Mouse (Mus musculus): ENCODE measurements around the gene Nek1. TPM values are rescaled to one million over a fixed set of nuclear protein-coding genes. Genes with fewer than 3 reads are reported as not detected.
A peak's percentile ranks its signal among the peaks of the same experiment; 100 is the strongest.

Nek1 gene
- 5.9 to 8.8 TPM (median 6.8 TPM) in 3 replicates for total RNA-seq (2017)

DNA sequence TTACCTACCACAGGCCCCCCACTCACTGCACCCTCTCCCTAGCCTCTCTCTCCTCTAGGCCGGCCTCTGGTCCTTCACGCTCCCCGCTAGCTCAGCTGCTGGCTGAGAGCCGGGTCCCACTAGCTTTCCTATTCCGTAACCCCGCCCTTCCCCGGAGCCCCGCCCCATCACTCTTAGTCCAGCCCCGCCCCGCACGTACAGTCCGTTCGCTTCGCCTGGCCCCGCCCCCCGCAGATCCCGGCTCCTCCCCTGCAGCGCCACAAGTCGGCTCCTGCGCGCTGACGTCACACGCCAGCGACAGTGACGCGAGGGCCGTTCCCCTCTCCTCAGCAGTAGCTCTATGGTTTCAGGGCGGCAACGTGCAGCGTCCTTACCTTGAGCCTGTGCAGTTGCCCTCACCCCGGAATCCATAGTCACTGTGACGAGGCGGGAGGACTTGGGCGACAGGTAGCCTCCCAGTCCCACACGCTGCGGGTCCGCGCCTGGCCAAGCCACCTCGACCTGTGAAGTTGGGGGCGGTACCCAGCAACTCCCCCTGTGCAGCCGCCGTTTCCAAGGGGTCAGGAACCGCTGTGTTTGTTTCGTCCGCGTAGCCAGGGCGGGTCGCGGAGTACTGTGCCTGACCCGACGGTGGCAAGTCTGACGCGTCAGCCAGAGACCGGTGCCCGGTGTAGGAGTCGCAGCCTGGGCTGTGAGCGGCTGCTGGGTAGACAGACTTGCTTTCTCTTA, at the start of gene Nek1:
TSS of gene Nek1 (plus strand) at position 286 of the 729 bp plus-strand sequence.
- peak; percentile 96 for ATAC-seq (replicated peaks; ENCODE audit: insufficient number of reproducible peaks, low FRiP score, low TSS enrichment, poor library complexity, severe bottlenecking)

- no peak for ATAC-seq (replicated peaks; ENCODE audit: insufficient number of reproducible peaks, low FRiP score, low TSS enrichment, poor library complexity, severe bottlenecking)
These were observed 45.5 kb upstream of the Nek1 start for GRCm38 (mm10) chr8:60947503-60947902.

GRCm38 (mm10) chr8:60949859-60950258, 43.1 kb upstream of the Nek1 start:
- no peak for ATAC-seq (replicated peaks; ENCODE audit: insufficient number of reproducible peaks, low FRiP score, low TSS enrichment, poor library complexity, severe bottlenecking)

DNA sequence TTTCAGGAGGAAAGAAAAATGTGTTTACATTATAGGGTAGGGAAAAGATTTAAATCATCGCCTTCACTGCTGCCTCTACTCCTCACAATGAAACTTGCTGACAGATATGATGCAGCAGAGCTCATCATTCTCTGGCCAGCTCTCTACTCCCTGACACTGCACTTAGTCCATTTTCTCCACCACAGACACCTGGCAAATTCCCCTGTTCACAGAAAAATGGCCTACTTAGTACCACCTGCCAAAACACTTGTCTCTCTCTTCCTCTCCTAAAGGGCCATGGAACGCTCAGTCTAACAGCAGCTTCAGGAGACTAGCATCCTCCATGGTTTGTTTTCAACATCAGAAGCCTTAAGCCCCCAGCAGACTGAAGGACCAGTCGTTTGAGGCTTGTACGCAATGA, 41.7 kb upstream of the Nek1 start:
- no peak for ATAC-seq (replicated peaks; ENCODE audit: insufficient number of reproducible peaks, low FRiP score, low TSS enrichment, poor library complexity, severe bottlenecking)

DNA sequence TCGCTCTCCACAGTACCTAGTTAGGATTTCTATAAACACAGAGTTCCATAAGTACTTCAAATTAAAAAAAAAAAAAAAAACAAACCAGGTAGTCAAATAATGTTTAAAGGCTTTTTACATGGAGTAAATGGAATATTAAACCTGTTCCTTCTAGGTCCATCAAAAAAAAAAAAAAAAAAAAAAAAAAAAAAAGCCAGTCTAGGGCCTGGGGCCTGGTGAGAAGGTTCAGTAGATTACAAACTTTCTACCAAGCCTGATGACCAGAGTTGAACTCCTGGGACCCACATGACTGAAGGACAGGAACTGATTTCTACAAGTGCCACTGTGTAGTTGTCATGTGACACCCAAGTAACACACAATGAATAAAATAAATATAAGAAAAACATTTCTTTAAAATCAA, 41.2 kb upstream of the Nek1 start:
- no peak for ATAC-seq (replicated peaks; ENCODE audit: insufficient number of reproducible peaks, low FRiP score, low TSS enrichment, poor library complexity, severe bottlenecking)

GRCm38 (mm10) chr8:60952803-60953202, 40.2 kb upstream of the Nek1 start:
- ATAC-seq (replicated peaks; ENCODE audit: insufficient number of reproducible peaks, low FRiP score, low TSS enrichment, poor library complexity, severe bottlenecking), result no peak

GRCm38 (mm10) chr8:60954281-60955014, 38.5 kb upstream of the Nek1 start:
- ATAC-seq (replicated peaks; ENCODE audit: insufficient number of reproducible peaks, low FRiP score, low TSS enrichment, poor library complexity, severe bottlenecking), result peak; percentile 66; the same call in 1 of the 2 replicates

GRCm38 (mm10) chr8:60956847-60957246, 36.1 kb upstream of the Nek1 start:
- ATAC-seq (replicated peaks; ENCODE audit: insufficient number of reproducible peaks, low FRiP score, low TSS enrichment, poor library complexity, severe bottlenecking), result no peak

GRCm38 (mm10) chr8:60962763-60963162, 30.2 kb upstream of the Nek1 start:
- ATAC-seq (replicated peaks; ENCODE audit: insufficient number of reproducible peaks, low FRiP score, low TSS enrichment, poor library complexity, severe bottlenecking), result no peak

- ATAC-seq (replicated peaks; ENCODE audit: insufficient number of reproducible peaks, low FRiP score, low TSS enrichment, poor library complexity, severe bottlenecking), result no peak
These were observed 29.1 kb upstream of the Nek1 start for GRCm38 (mm10) chr8:60963931-60964330.

- ATAC-seq (replicated peaks; ENCODE audit: insufficient number of reproducible peaks, low FRiP score, low TSS enrichment, poor library complexity, severe bottlenecking), result no peak
These were observed 28.5 kb upstream of the Nek1 start for GRCm38 (mm10) chr8:60964518-60964917.

DNA sequence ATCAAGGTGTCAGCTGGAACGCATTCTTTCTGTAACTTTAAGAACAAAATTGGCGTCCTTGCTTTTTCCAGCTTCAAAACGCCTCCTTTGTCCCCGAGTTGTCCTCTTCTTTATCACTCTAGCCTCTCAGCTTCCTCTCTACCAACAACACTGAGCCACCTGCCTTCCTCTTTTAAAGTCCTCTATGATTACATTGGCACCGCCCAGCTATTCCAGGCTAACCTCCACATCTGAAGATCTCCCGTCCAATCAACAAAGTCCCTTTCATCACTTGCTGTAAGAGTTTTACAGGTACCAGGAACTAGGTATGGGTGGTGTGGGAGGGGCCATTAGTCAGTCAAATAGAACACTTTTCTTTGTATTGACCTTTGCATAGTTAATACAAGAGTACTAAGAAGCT, 27.7 kb upstream of the Nek1 start:
- no peak for ATAC-seq (replicated peaks; ENCODE audit: insufficient number of reproducible peaks, low FRiP score, low TSS enrichment, poor library complexity, severe bottlenecking)

DNA sequence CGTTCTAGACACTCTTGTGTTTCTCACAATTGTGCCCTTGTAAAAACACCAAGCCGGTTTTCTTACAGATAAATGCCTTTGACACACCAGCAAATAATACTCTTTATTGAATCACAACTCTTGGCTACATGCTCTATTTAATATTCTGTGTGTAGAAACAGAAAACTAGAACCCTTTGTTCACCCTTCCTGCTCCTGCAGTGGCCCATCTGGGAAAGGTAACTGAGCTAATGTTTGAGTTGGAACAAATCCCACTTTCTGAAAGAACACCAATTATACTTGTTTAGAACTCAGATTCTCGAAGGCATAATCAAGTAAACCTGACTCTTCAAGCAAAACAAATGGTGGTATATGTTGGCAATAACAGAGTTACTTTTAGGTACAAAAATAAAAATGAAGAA, 27.3 kb upstream of the Nek1 start:
- no peak for ATAC-seq (replicated peaks; ENCODE audit: insufficient number of reproducible peaks, low FRiP score, low TSS enrichment, poor library complexity, severe bottlenecking)

- no peak for ATAC-seq (replicated peaks; ENCODE audit: insufficient number of reproducible peaks, low FRiP score, low TSS enrichment, poor library complexity, severe bottlenecking)
These were observed 23.9 kb upstream of the Nek1 start for GRCm38 (mm10) chr8:60969091-60969490.

DNA sequence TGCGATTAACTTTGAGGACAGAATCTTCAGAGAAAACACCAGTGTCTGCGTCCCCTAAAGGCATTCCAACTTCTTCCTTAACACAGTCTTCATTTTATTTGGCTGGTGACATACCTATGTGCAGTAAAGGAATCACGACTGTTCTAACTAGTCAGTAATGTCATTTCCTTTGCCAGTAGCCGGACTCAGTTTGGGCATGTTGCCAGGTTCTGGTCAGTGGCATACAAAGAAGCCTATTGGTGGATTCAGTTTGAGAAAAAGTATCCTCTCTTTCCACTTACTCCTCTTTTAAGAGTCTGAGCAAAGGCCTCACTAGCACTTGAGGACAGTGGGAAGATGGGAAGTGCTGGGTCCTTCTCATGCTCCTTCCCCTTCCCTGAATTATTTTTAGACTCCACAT, 21.2 kb upstream of the Nek1 start:
- ATAC-seq (replicated peaks; ENCODE audit: insufficient number of reproducible peaks, low FRiP score, low TSS enrichment, poor library complexity, severe bottlenecking), result no peak

DNA sequence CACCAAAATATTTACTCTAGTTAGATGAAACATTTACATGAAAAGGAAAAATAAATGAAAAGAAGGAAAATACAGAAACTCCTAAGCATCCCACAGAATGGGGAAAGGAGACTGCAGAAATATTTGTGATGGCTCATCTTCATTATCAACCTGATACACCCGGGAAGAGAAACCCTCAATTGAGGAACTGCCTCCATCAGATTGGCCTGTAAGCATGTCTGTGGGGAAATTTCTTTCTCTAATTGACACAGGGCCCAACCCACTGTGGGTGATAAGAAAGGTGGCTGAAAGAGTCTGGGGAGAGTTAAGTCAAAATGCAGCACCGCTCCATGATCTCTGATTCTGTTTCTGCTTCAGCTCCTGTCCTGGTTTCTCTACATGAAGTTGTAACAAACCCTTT, 19.5 kb upstream of the Nek1 start:
- no peak; the same call in 1 of the 2 replicates for ATAC-seq (replicated peaks; ENCODE audit: insufficient number of reproducible peaks, low FRiP score, low TSS enrichment, poor library complexity, severe bottlenecking)

- ATAC-seq (replicated peaks; ENCODE audit: insufficient number of reproducible peaks, low FRiP score, low TSS enrichment, poor library complexity, severe bottlenecking), result no peak
These were observed 18.2 kb upstream of the Nek1 start for GRCm38 (mm10) chr8:60974837-60975236.

- no peak for ATAC-seq (replicated peaks; ENCODE audit: insufficient number of reproducible peaks, low FRiP score, low TSS enrichment, poor library complexity, severe bottlenecking)
These were observed 16.2 kb upstream of the Nek1 start for GRCm38 (mm10) chr8:60976818-60977217.

- no peak for ATAC-seq (replicated peaks; ENCODE audit: insufficient number of reproducible peaks, low FRiP score, low TSS enrichment, poor library complexity, severe bottlenecking)
These were observed 14.5 kb upstream of the Nek1 start for GRCm38 (mm10) chr8:60978496-60978895.

- ATAC-seq (replicated peaks; ENCODE audit: insufficient number of reproducible peaks, low FRiP score, low TSS enrichment, poor library complexity, severe bottlenecking), result no peak
These were observed 11.6 kb upstream of the Nek1 start for GRCm38 (mm10) chr8:60981388-60981787.

All from monocyte, adult 5-6 weeks (primary cell).